Mouse (Mus musculus) midbrain, embryonic 15.5 days (tissue): Measurements from ENCODE around the gene Cers5. TPM values are rescaled to one million over a fixed set of nuclear protein-coding genes. Genes with fewer than 3 reads are reported as not detected.

Source experiments
- ATAC-seq: fragments of 200-750 bp; cut with Nextera tagmentation; replicated peaks from 2 replicates; pipeline ENCODE4 v1.8.0; 2017; ENCODE audit warnings: moderate TSS enrichment
- H3K27ac ChIP-seq: fragments of 300-500 bp; sonication (generic); 2 replicates; pipeline ENCODE4 v1.5.1; 2015; ENCODE audit warnings: mild to moderate bottlenecking, inconsistent platforms
- H3K27me3 ChIP-seq: fragments of 300-500 bp; sonication (generic); replicated peaks from 2 replicates; pipeline ENCODE4 v1.6.1; 2015; ENCODE audit warnings: inconsistent platforms
- H3K36me3 ChIP-seq: fragments of 300-500 bp; sonication (generic); replicated peaks from 2 replicates; pipeline ENCODE4 v1.6.1; 2015; ENCODE audit warnings: inconsistent platforms
- H3K4me1 ChIP-seq: fragments of 300-500 bp; sonication (generic); 2 replicates; pipeline ENCODE4 v1.6.1; 2015; ENCODE audit warnings: inconsistent platforms
- H3K4me2 ChIP-seq: fragments of 300-500 bp; sonication (generic); 2 replicates; pipeline ENCODE4 v1.6.1; 2015; ENCODE audit warnings: inconsistent platforms, mild to moderate bottlenecking, moderate library complexity
- H3K4me3 ChIP-seq: fragments of 300-500 bp; sonication (generic); 2 replicates; pipeline ENCODE4 v1.5.1; 2015; ENCODE audit warnings: mild to moderate bottlenecking, inconsistent platforms
- H3K9ac ChIP-seq: fragments of 300-500 bp; sonication (generic); 2 replicates; pipeline ENCODE4 v1.6.1; 2015; ENCODE audit warnings: mild to moderate bottlenecking, inconsistent platforms
- H3K9me3 ChIP-seq: fragments of 300-500 bp; sonication (generic); 2 replicates; pipeline ENCODE4 v1.6.1; 2016; ENCODE audit warnings: inconsistent platforms
- WGBS: fragments of 180-500 bp; shearing (Covaris S2); methylation state at CpG from one replicate; pipeline ENCODE4 v1.1.7; 2015; ENCODE audit warnings: mixed read lengths; 5-methylcytosine and 5-hydroxymethylcytosine counted together
- polyA plus RNA-seq: library from polyadenylated mRNA; unstranded; fragments of >200 nt; fragmentation: Nextera tagmentation; extraction: Ambion mirVana; gene quantifications from 2 replicates; pipeline ENCODE4 v1.2.1, GENCODE M21; 2015

Cers5 gene
- polyA plus RNA-seq, 1 experiment from 2014 or later, result 77.3 TPM

GRCm38 (mm10) chr15:99805673-99806072 lies 33.0 kb upstream of the Cers5 start:
- Histone ChIP-seq H3K27ac (no peak overlapping the region), H3K4me1 (peaks cover 22% of the 10 kb centered on the region), H3K9me3 (no peaks in the 10 kb centered on the region), H3K27me3 (no peaks in the 10 kb centered on the region), H3K4me2 (no peak overlapping the region), H3K36me3 (no peaks in the 10 kb centered on the region), H3K9ac (no peak overlapping the region), H3K4me3 (no peak overlapping the region)
- 92% methylated on average over 4 of the region's 4 CpGs for WGBS
- ATAC-seq, result no peak

- Histone ChIP-seq H3K27ac (no peak overlapping the region), H3K9me3 (no peaks in the 10 kb centered on the region), H3K4me2 (no peak overlapping the region), H3K4me1 (peaks cover 19% of the 10 kb centered on the region), H3K27me3 (no peaks in the 10 kb centered on the region), H3K4me3 (no peak overlapping the region), H3K9ac (no peak overlapping the region), H3K36me3 (no peaks in the 10 kb centered on the region)
- 32% methylated on average over 6 of the region's 6 CpGs for WGBS
- ATAC-seq, result no peak
Observed at GRCm38 (mm10) chr15:99803186-99803644, 30.5 kb upstream of the Cers5 start.

- no peaks in the 10 kb centered on the region for H3K36me3 ChIP-seq
- no peak overlapping the region for H3K9ac ChIP-seq
- no peak for ATAC-seq
- H3K4me1 ChIP-seq, result peaks cover 10% of the 10 kb centered on the region; the same call in 1 of the 2 replicates
- no peaks in the 10 kb centered on the region for H3K9me3 ChIP-seq
- no peak overlapping the region for H3K27ac ChIP-seq
- no peaks in the 10 kb centered on the region for H3K27me3 ChIP-seq
- 70% methylated on average over 24 of the region's 24 CpGs for whole genome bisulfite sequencing
- H3K4me2 ChIP-seq, result no peak overlapping the region
- H3K4me3 ChIP-seq, result no peak overlapping the region
Observed at GRCm38 (mm10) chr15:99801885-99802572, 29.3 kb upstream of the Cers5 start.

- Histone ChIP-seq H3K27me3 (no peaks in the 10 kb centered on the region), H3K9ac (no peak overlapping the region), H3K4me3 (no peak overlapping the region), H3K4me1 (peaks cover 5% of the 10 kb centered on the region), H3K27ac (no peak overlapping the region), H3K4me2 (no peak overlapping the region), H3K9me3 (no peaks in the 10 kb centered on the region), H3K36me3 (no peaks in the 10 kb centered on the region)
- WGBS, result 85% methylated on average over 6 of the region's 6 CpGs
- ATAC-seq, result no peak
Observed at GRCm38 (mm10) chr15:99799706-99800105, 27.0 kb upstream of the Cers5 start.

GRCm38 (mm10) chr15:99797898-99798297 lies 25.2 kb upstream of the Cers5 start:
- ATAC-seq, result no peak
- H3K27me3 ChIP-seq, result no peaks in the 10 kb centered on the region
- no peak overlapping the region for H3K27ac ChIP-seq
- H3K4me2 ChIP-seq, result no peak overlapping the region
- H3K4me3 ChIP-seq, result no peak overlapping the region
- H3K36me3 ChIP-seq, result no peaks in the 10 kb centered on the region
- H3K9ac ChIP-seq, result no peak overlapping the region
- no peaks in the 10 kb centered on the region; the same call in 1 of the 2 replicates for H3K4me1 ChIP-seq
- WGBS, result 75% methylated on average over 5 of the region's 5 CpGs
- no peaks in the 10 kb centered on the region for H3K9me3 ChIP-seq

GRCm38 (mm10) chr15:99796735-99797134 lies 24.1 kb upstream of the Cers5 start:
- Histone ChIP-seq H3K4me3 (no peak overlapping the region), H3K4me2 (no peak overlapping the region), H3K27ac (0 out of 2 replicates have a peak overlapping the region, but pooled peaks have one; percentile 15), H3K4me1 (no peaks in the 10 kb centered on the region; the same call in 1 of the 2 replicates), H3K9ac (no peak overlapping the region), H3K9me3 (no peaks in the 10 kb centered on the region), H3K27me3 (no peaks in the 10 kb centered on the region), H3K36me3 (no peaks in the 10 kb centered on the region)
- no peak for ATAC-seq
- 59% methylated on average over 9 of the region's 9 CpGs for WGBS

GRCm38 (mm10) chr15:99796066-99796465 lies 23.4 kb upstream of the Cers5 start:
- no peaks in the 10 kb centered on the region for H3K27me3 ChIP-seq
- ATAC-seq, result no peak
- no peaks in the 10 kb centered on the region for H3K9me3 ChIP-seq
- WGBS, result 90% methylated on average over 3 of the region's 3 CpGs
- 0 out of 2 replicates have a peak overlapping the region, but pooled peaks have one; percentile 15 for H3K27ac ChIP-seq
- no peak overlapping the region for H3K9ac ChIP-seq
- no peaks in the 10 kb centered on the region; the same call in 1 of the 2 replicates for H3K4me1 ChIP-seq
- H3K4me3 ChIP-seq, result no peak overlapping the region
- H3K36me3 ChIP-seq, result no peaks in the 10 kb centered on the region
- no peak overlapping the region for H3K4me2 ChIP-seq

GRCm38 (mm10) chr15:99792221-99792815 lies 19.6 kb upstream of the Cers5 start:
- 95% methylated on average over 16 of the region's 16 CpGs for WGBS
- no peaks in the 10 kb centered on the region for H3K9me3 ChIP-seq
- H3K27ac ChIP-seq, result no peak overlapping the region
- no peaks in the 10 kb centered on the region for H3K36me3 ChIP-seq
- ATAC-seq, result no peak
- H3K4me1 ChIP-seq, result peaks cover 4% of the 10 kb centered on the region; the same call in 1 of the 2 replicates
- H3K9ac ChIP-seq, result no peak overlapping the region
- no peaks in the 10 kb centered on the region for H3K27me3 ChIP-seq
- H3K4me3 ChIP-seq, result no peak overlapping the region
- H3K4me2 ChIP-seq, result no peak overlapping the region

GRCm38 (mm10) chr15:99791003-99791402 lies 18.3 kb upstream of the Cers5 start:
- no peak overlapping the region for H3K27ac ChIP-seq
- WGBS, result 92% methylated on average over 3 of the region's 3 CpGs
- ATAC-seq, result no peak
- H3K4me2 ChIP-seq, result no peak overlapping the region
- no peak overlapping the region for H3K9ac ChIP-seq
- H3K9me3 ChIP-seq, result no peaks in the 10 kb centered on the region
- H3K36me3 ChIP-seq, result no peaks in the 10 kb centered on the region
- H3K4me1 ChIP-seq, result 0 out of 2 replicates have a peak, but pooled peaks cover 4% of the 10 kb centered on the region
- H3K4me3 ChIP-seq, result no peak overlapping the region
- no peaks in the 10 kb centered on the region for H3K27me3 ChIP-seq

GRCm38 (mm10) chr15:99790464-99790863 lies 17.8 kb upstream of the Cers5 start:
- Histone ChIP-seq H3K27me3 (no peaks in the 10 kb centered on the region), H3K4me1 (0 out of 2 replicates have a peak, but pooled peaks cover 4% of the 10 kb centered on the region), H3K4me2 (no peak overlapping the region), H3K4me3 (no peak overlapping the region), H3K9me3 (no peaks in the 10 kb centered on the region), H3K36me3 (no peaks in the 10 kb centered on the region), H3K27ac (no peak overlapping the region), H3K9ac (no peak overlapping the region)
- WGBS, result 93% methylated on average over 6 of the region's 6 CpGs
- ATAC-seq, result no peak

GRCm38 (mm10) chr15:99787625-99788120 lies 15.0 kb upstream of the Cers5 start:
- Histone ChIP-seq H3K4me3 (no peak overlapping the region), H3K9ac (no peak overlapping the region), H3K4me1 (0 out of 2 replicates have a peak, but pooled peaks cover 4% of the 10 kb centered on the region), H3K36me3 (0 out of 2 replicates have a peak, but pooled peaks cover 2% of the 10 kb centered on the region), H3K27ac (peak overlapping the region; percentile 42; the same call in 1 of the 2 replicates), H3K9me3 (no peaks in the 10 kb centered on the region), H3K27me3 (no peaks in the 10 kb centered on the region), H3K4me2 (no peak overlapping the region)
- no peak for ATAC-seq
- WGBS, result 69% methylated on average over 9 of the region's 9 CpGs

- Histone ChIP-seq H3K36me3 (0 out of 2 replicates have a peak, but pooled peaks cover 2% of the 10 kb centered on the region), H3K4me1 (no peaks in the 10 kb centered on the region), H3K27me3 (no peaks in the 10 kb centered on the region), H3K27ac (no peak overlapping the region), H3K4me3 (no peak overlapping the region), H3K9ac (no peak overlapping the region), H3K9me3 (no peaks in the 10 kb centered on the region), H3K4me2 (no peak overlapping the region)
- 90% methylated on average over 16 of the region's 16 CpGs for WGBS
- no peak for ATAC-seq
Observed at GRCm38 (mm10) chr15:99778677-99779335, 6.1 kb upstream of the Cers5 start.
